7 mouse cellular contexts compared by ENCODE assay signal in genomic region chr7:134224741-134225612, GRCm38 (mm10). TPM values are rescaled to one million over a fixed set of nuclear protein-coding genes. Genes with fewer than 3 reads are reported as not detected.
DNase-seq lines count a peak whose midpoint lies in the region; ATAC-seq lines count a peak whose summit lies in the region.

No protein-coding gene starts in this region.

- peaks cover 38% of the 10 kb centered on the region for H3K27me3 ChIP-seq in embryonic facial prominence, embryonic 10.5 days (replicated peaks; ENCODE audit: low read depth, poor library complexity, severe bottlenecking)
- peaks cover 6% of the 10 kb centered on the region for H3K27me3 ChIP-seq in limb, embryonic 11.5 days (ENCODE audit: control insufficient read depth, insufficient read depth, low read length)
- peaks cover 8% of the 10 kb centered on the region for H3K27me3 ChIP-seq in midbrain, embryonic 16.5 days (ENCODE audit: control insufficient read depth, insufficient read depth, low read depth, low read length)

- H3K36me3 ChIP-seq in embryonic facial prominence, embryonic 10.5 days (replicated peaks): no peaks in the 10 kb centered on the region
- H3K36me3 ChIP-seq in limb, embryonic 11.5 days (ENCODE audit: control insufficient read depth, insufficient read depth, low read length): no peaks in the 10 kb centered on the region
- no peaks in the 10 kb centered on the region for H3K36me3 ChIP-seq in midbrain, embryonic 16.5 days (ENCODE audit: control insufficient read depth, insufficient read depth, low read length)

- peaks cover 47% of the 10 kb centered on the region for H3K4me1 ChIP-seq in embryonic facial prominence, embryonic 10.5 days
- H3K4me1 ChIP-seq in limb, embryonic 11.5 days (ENCODE audit: control insufficient read depth, insufficient read depth, low read length): peaks cover 4% of the 10 kb centered on the region
- peaks cover 8% of the 10 kb centered on the region; the same call in 1 of the 2 replicates for H3K4me1 ChIP-seq in midbrain, embryonic 16.5 days (ENCODE audit: control insufficient read depth, insufficient read depth, low read length)

- peak; percentile 86 for DNase-seq in adrenal gland, postnatal 14 days
- peak; percentile 80 for DNase-seq in embryonic facial prominence, embryonic 10.5 days (ENCODE audit: low spot score)
- peak; percentile 97 for DNase-seq in heart, adult 11 months
- peak; percentile 30 for DNase-seq in kidney, adult 11 months
- peak; percentile 80 for DNase-seq in limb, embryonic 11.5 days (ENCODE audit: low spot score)
- peak; percentile 51 for DNase-seq in testis, postnatal 14 days (ENCODE audit: low spot score)

- peak; percentile 63 for ATAC-seq in limb, embryonic 11.5 days (ENCODE audit: insufficient number of reproducible peaks, low FRiP score, low TSS enrichment, low read depth)
- ATAC-seq in midbrain, embryonic 16.5 days: peak; percentile 74

- H3K9me3 ChIP-seq in embryonic facial prominence, embryonic 10.5 days: no peaks in the 10 kb centered on the region
- H3K9me3 ChIP-seq in limb, embryonic 11.5 days (ENCODE audit: control insufficient read depth, low read length): no peaks in the 10 kb centered on the region
- H3K9me3 ChIP-seq in midbrain, embryonic 16.5 days (replicated peaks; ENCODE audit: control insufficient read depth, low read length, poor library complexity, severe bottlenecking): no peaks in the 10 kb centered on the region

- WGBS in embryonic facial prominence, embryonic 10.5 days: under 1% methylated on average over 90 of the region's 90 CpGs
- under 1% methylated on average over 84 of the region's 90 CpGs for WGBS in limb, embryonic 11.5 days
- WGBS in midbrain, embryonic 16.5 days: under 1% methylated on average over 80 of the region's 90 CpGs

- peak overlapping the region; percentile 87 for H3K27ac ChIP-seq in embryonic facial prominence, embryonic 10.5 days (replicated peaks)
- 0 out of 2 replicates have a peak overlapping the region, but pooled peaks have one; percentile 52 for H3K27ac ChIP-seq in limb, embryonic 11.5 days (replicated peaks; ENCODE audit: low read depth, low read length)
- H3K27ac ChIP-seq in midbrain, embryonic 16.5 days (ENCODE audit: low read length): peak overlapping the region; percentile 36

- peak overlapping the region; percentile 67 for H3K9ac ChIP-seq in limb, embryonic 11.5 days (ENCODE audit: low read length)
- peak overlapping the region; percentile 74 for H3K9ac ChIP-seq in midbrain, embryonic 16.5 days (ENCODE audit: low read depth, low read length)

- peak overlapping the region; percentile 66 for H3K4me3 ChIP-seq in embryonic facial prominence, embryonic 10.5 days
- H3K4me3 ChIP-seq in limb, embryonic 11.5 days (ENCODE audit: low read depth, low read length): peak overlapping the region; percentile 48
- peak overlapping the region; percentile 56 for H3K4me3 ChIP-seq in midbrain, embryonic 16.5 days (ENCODE audit: low read depth, low read length)

- peak overlapping the region; percentile 97 for H3K4me2 ChIP-seq in limb, embryonic 11.5 days (ENCODE audit: low read depth, severe bottlenecking)
- H3K4me2 ChIP-seq in midbrain, embryonic 16.5 days (ENCODE audit: low read length): peak overlapping the region; percentile 96

RNA-seq across cellular contexts. Expression of gene Adam12, which starts 7.0 kb away (rescaled TPM):
- 20.6 and 25.0 TPM in 2 replicates for total RNA-seq in adrenal gland, postnatal 14 days (2021)
- 1.9 and 2.1 TPM in 2 replicates for polyA plus RNA-seq in embryonic facial prominence, embryonic 10.5 days (2016; fragmentation: Nextera tagmentation; extraction: Ambion mirVana)
- 2.7 and 4.4 TPM in 2 replicates for polyA plus RNA-seq in limb, embryonic 11.5 days (2014; fragmentation: Nextera tagmentation; extraction: Ambion mirVana)
- 1.9 and 2.1 TPM in 2 replicates for polyA plus RNA-seq in midbrain, embryonic 16.5 days (2015; fragmentation: Nextera tagmentation; extraction: Ambion mirVana)

Comparison
In these comparisons a context has a peak if more than half of its experiments do, and no peak if none do; other contexts are left out.
1. Peak in every context shown above with its lines: DNase-seq, ATAC-seq, H3K4me3 ChIP-seq and H3K27ac ChIP-seq.
2. DNase-seq: peak in every context shown above with its lines; median percentile 97 in heart, adult 11 months; 86 in adrenal gland, postnatal 14 days; 80 in embryonic facial prominence, embryonic 10.5 days; 80 in limb, embryonic 11.5 days; 51 in testis, postnatal 14 days; 30 in kidney, adult 11 months.
3. H3K27ac ChIP-seq: peak in every context shown above with its lines; median percentile 87 in embryonic facial prominence, embryonic 10.5 days; 52 in limb, embryonic 11.5 days; 36 in midbrain, embryonic 16.5 days.